Mouse (Mus musculus): ENCODE measurements around the gene Gsdma2. TPM values are rescaled to one million over a fixed set of nuclear protein-coding genes. Genes with fewer than 3 reads are reported as not detected.
"Not testable (repeated sequence)": the region's sequence is repeated elsewhere in the genome, so short reads cannot be mapped to it uniquely, and the experiment has no call there.

Gene Gsdma2
- total RNA-seq (2017), result not detected in 2 replicates

DNA sequence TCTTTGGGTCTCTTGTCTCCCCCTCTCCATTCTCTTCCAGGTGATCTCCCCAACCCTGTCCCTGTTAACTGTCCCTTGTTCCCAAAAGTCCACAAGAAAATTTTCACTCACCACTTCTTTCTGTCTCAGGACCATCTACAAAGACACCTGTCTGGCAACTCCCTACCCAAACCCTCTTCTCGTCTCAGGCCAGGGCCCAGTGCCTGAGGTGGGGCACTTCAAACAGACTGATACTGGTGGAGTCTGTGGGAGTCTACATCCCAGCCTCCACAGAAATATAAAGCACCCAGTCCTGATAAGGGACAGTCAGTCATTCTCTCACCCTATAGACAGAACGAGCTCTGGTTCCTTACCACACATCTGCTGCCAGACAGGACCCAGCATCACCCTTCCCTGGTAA is at the start of gene Gsdma2:
TSS of gene Gsdma2 (plus strand) at position 301 of the 400 bp plus-strand sequence.
- ATAC-seq (replicated peaks in 1 of 2; ENCODE audit: insufficient read depth in 1 of 2, low FRiP score in 2 of 2, low TSS enrichment in 1 of 2, low read depth in 1 of 2, poor library complexity in 2 of 2, severe bottlenecking in 2 of 2), result no peak

DNA sequence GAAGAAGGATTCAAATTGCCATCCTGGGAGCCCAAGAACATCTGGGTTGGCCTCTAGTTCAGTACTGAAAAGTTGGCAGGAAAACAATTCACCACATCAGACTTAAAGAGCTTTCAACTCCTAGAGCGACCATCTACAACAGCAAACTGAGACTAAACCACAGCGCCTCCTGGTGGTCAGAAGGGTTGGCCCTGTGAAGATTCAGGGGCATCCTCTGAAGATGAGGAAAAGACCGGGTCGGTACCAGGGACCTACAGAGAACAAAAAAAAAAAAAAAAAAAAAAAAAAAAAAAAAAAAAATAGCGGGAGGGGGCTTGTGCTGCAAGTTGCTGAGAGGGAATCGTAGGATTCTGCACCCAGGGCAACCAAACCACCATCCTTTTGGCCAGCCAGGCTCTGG is 49.2 kb upstream of the Gsdma2 start:
- ATAC-seq (replicated peaks in 1 of 2; ENCODE audit: insufficient read depth in 1 of 2, low FRiP score in 2 of 2, low TSS enrichment in 1 of 2, low read depth in 1 of 2, poor library complexity in 2 of 2, severe bottlenecking in 2 of 2), result peak; percentile 68 to 87

DNA sequence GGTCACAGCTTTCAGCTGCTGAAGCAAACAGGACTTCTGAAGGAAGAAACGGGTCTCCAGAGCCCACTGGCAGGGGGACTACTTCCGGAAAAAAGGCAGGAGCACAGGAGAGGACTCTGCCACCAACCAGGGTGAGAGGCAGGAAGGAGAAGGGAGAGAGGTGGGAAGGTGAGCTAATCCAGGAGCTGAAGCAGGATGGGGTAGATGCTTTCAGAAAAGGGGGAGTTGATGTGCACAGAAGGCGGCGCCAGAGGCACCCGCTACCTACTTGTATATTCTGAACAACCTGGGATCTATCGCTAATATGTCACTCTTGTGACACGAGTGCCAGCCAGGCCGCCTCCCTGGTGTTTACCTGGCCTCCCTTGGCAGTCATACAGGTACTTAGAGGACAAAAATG is 48.6 kb upstream of the Gsdma2 start, which contains the start of gene Lrrc3c:
TSS of gene Lrrc3c (plus strand) at position 301 of the 400 bp plus-strand sequence.
- ATAC-seq (replicated peaks in 1 of 2; ENCODE audit: insufficient read depth in 1 of 2, low FRiP score in 2 of 2, low TSS enrichment in 1 of 2, low read depth in 1 of 2, poor library complexity in 2 of 2, severe bottlenecking in 2 of 2), result no peak

DNA sequence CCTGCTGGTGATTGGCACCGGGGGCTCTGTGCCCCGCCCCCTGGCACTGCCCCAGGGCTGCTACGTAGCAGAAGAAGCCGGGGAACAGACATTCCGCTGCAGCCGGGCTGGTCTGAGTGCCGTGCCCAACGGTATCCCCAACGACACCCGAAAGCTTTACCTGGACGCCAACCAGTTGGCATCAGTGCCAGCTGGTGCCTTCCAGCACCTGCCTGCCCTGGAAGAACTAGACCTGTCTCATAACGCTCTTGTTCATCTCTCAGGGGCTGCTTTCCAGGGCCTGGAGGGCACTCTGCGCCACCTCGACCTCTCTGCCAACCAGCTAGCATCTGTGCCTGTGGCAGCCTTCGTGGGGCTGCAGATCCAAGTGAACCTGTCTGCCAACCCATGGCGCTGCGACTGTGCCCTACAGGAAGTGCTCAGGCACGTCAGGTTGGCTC is 47.7 kb upstream of the Gsdma2 start:
- no peak for ATAC-seq (replicated peaks in 1 of 2; ENCODE audit: insufficient read depth in 1 of 2, low FRiP score in 2 of 2, low TSS enrichment in 1 of 2, low read depth in 1 of 2, poor library complexity in 2 of 2, severe bottlenecking in 2 of 2)

DNA sequence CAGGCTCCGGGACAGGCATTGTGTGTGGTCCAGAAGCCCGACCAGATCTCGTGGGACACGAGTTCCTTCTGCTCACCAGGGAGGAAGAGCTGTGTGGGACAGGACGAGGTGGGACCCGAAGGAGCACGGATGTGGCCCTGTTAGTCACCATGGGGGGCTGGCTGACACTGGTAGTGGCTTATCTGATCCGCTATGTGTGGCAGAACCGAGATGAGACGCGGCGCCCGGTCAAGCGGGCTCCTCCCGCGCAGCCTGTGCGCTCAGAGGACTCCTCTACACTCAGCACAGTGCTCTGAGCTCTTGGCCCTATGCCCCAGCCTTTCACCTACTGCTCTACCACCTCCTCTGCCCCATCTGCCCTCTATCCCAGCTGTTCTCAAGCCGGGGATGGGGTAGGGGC is 47.3 kb upstream of the Gsdma2 start:
- 0 out of 4 replicates have a peak, but pooled peaks of 1 of the 2 experiments have one; percentile 8 for ATAC-seq (replicated peaks in 1 of 2; ENCODE audit: insufficient read depth in 1 of 2, low FRiP score in 2 of 2, low TSS enrichment in 1 of 2, low read depth in 1 of 2, poor library complexity in 2 of 2, severe bottlenecking in 2 of 2)

DNA sequence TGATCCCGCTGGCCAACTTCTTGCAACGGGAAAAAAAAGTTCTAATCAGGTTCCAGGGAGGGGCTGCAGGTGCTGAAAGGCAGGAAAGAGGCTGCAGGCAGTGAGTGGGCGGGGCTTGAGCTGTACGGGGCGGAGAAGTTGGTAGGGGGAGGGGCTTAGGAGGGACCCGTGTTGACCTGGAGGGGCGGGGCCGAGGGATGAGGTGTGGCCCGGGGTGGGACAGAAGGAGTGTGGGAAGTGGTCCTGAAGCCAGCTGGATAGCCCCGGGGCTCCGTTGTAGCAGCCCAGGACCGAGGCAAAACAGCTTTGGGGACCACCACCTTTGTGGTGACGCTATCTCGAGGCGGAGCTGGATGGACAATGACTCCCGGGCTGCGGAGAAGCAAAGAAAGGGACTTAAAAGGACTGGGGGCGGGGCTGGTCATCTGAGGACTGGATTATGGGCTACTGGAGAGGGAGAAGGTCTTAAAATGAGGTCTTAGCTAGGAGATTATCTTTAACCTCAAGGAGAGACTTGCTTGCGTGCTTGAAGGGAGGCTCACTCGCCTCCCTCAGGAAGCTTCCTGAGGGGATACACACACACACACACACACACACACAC is 44.4 kb upstream of the Gsdma2 start:
- ATAC-seq (replicated peaks in 1 of 2; ENCODE audit: insufficient read depth in 1 of 2, low FRiP score in 2 of 2, low TSS enrichment in 1 of 2, low read depth in 1 of 2, poor library complexity in 2 of 2, severe bottlenecking in 2 of 2), result peak in 1 of 2 experiments; percentile 42; a peak in 2 of 4 replicates

DNA sequence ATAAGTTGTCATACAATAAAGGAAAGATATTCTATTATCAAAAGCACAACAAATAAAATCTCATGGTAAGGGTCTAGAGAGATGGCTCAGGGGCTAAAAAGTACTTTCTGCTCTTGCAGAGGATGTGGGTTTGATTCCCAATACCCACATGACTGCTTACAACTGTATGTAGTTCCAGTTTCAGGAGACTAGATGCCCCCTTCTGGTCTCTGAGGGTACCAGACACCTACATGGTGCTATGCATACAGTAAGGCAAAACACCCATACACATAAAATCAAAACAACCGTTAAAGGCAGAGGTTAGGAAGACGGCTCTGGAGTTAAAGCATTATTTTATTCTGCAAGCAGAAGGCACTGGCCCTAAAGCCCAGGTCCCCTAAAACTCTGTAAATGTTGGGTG is 42.6 kb upstream of the Gsdma2 start:
- no peak for ATAC-seq (replicated peaks in 1 of 2; ENCODE audit: insufficient read depth in 1 of 2, low FRiP score in 2 of 2, low TSS enrichment in 1 of 2, low read depth in 1 of 2, poor library complexity in 2 of 2, severe bottlenecking in 2 of 2)

DNA sequence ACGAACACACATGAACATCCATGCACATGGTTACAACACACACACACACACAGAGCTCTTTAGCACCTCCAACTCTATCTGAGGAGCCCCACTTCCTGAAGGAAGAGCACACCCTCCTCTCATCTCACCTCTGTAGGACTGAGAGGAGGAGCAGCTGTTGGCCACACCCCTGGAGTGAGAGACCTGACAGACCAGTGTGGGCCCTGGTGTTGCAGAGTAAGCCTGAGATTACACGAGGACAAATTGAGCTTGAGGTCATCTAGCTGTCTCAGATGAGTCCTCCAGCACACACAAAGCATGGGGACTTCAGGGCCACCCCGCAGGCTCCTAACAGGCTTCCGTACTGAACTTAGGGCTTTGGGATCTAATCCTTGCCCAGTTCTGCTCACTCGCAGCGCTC is 41.6 kb upstream of the Gsdma2 start:
- ATAC-seq (replicated peaks in 1 of 2; ENCODE audit: insufficient read depth in 1 of 2, low FRiP score in 2 of 2, low TSS enrichment in 1 of 2, low read depth in 1 of 2, poor library complexity in 2 of 2, severe bottlenecking in 2 of 2), result not testable (repeated sequence)

DNA sequence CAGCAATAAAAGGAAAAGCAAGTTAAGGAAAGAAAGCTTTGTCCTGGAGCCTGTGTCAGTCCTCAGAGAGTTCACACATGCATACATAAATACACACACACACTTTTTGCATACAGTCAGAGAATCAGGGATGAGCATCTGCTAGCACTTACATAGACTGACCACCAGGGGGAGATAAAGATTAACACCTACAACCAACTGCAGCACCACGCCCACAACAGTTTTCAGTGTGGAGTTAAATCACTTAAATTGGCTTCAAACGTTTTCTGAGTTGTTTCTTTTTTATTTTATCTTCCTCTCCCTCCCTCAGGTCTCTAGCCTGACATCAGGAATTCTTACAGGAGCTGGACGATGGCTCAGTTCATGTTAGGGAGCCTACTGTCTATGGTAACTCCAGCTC is 39.8 kb upstream of the Gsdma2 start:
- peak; percentile 75 to 86 for ATAC-seq (replicated peaks in 1 of 2; ENCODE audit: insufficient read depth in 1 of 2, low FRiP score in 2 of 2, low TSS enrichment in 1 of 2, low read depth in 1 of 2, poor library complexity in 2 of 2, severe bottlenecking in 2 of 2)

DNA sequence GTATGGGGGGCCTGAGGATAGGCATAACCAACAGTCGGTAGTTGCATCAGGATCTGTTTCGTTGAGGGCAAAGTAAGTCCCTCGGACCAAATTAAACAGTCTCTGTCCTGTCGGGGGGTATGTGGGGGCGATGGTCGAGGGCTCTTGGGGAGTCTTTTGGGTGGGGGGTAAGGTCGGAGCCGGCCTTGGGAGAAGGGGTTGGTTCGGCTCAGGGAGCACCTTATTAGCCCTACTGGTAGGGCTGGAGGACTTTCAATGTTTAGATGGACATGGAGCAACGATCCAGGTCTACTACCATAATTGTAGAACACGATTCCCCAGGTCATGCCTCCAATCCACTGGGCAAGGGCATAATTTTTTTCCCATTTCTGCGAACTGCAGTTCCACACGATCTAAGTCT is 25.8 kb upstream of the Gsdma2 start:
- no peak for ATAC-seq (replicated peaks in 1 of 2; ENCODE audit: insufficient read depth in 1 of 2, low FRiP score in 2 of 2, low TSS enrichment in 1 of 2, low read depth in 1 of 2, poor library complexity in 2 of 2, severe bottlenecking in 2 of 2)

DNA sequence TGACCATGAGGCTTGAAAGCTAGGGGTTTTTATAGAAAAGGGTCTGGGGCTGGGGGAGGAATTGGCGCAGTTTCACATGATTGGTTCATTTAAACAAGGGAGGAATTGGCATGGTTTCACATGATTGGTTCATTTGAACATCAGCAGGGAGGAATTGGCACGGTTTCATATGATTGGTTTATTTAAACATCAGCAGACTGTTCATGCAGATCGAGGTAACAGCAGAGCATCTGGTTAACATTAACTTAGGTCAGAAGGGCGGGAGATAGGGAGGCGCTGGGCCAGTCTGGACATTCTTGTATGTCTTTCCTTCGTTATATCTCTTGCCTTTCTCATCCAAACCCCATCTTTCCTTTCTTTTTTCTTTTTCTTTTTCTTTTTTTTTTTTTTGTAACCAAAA is 22.6 kb upstream of the Gsdma2 start:
- ATAC-seq (replicated peaks in 1 of 2; ENCODE audit: insufficient read depth in 1 of 2, low FRiP score in 2 of 2, low TSS enrichment in 1 of 2, low read depth in 1 of 2, poor library complexity in 2 of 2, severe bottlenecking in 2 of 2), result not testable (repeated sequence)

DNA sequence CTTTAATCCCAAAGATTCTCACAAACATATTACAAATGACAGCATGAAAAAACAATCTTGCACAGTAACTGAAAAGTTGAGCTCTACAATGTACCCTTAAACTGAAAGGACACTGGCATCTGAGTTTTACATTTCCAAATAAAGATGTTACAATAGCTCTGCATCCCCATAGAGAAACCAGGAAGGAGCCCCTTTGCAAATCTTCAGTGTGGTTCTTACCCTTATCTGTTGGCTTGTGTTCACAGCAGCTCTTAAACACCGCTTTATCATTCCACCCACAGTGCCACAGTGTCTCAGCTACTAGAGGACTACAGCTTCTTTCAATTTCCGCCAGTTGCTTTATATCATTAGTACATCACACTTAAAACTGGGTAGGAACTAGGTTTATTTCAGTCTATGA is 22.2 kb upstream of the Gsdma2 start:
- not testable (repeated sequence) for ATAC-seq (replicated peaks in 1 of 2; ENCODE audit: insufficient read depth in 1 of 2, low FRiP score in 2 of 2, low TSS enrichment in 1 of 2, low read depth in 1 of 2, poor library complexity in 2 of 2, severe bottlenecking in 2 of 2)

DNA sequence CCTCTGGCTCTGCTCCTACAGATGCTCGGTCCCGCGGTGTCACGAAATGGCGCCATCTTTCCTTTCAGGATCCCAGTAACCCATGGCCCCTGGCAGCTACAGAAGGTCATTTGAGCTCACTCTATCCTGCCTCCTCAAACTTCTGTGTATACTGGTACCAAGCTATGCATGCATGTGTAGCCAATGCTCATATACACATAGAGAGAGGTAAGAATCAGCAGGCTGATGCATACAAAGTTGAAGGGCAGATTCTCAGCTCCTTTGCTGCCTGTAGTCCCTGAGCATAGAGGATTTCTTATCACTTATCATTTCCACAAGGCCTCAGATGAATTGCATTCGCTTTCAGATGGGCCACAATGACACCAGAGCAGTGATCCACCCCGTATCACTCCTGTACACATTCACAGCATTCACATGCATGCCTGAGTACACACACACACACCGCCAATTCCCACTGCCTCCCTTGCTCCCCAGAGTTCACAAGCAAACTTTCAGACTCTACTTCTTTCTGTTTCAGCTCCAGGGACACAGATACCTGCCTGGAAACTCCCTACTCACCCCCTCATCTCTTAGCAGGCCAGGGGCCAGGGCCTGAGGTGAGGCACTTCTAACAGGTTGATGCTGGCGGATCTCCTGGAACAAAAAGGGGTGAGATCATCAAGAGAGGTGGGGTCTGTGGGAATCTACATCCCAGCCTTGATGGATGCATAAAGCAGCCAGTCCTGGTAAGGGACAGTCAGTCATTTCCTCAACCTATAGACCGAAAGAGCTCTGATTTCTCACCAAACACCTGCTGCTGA is 20.7 kb upstream of the Gsdma2 start, which contains the start of the genes Gm12355 and Gsdma3:
TSS of gene Gm12355 (minus strand) at position 51 of the 800 bp plus-strand sequence.
TSS of gene Gsdma3 (plus strand) at position 750 of the 800 bp plus-strand sequence.
- no peak for ATAC-seq (replicated peaks in 1 of 2; ENCODE audit: insufficient read depth in 1 of 2, low FRiP score in 2 of 2, low TSS enrichment in 1 of 2, low read depth in 1 of 2, poor library complexity in 2 of 2, severe bottlenecking in 2 of 2)

DNA sequence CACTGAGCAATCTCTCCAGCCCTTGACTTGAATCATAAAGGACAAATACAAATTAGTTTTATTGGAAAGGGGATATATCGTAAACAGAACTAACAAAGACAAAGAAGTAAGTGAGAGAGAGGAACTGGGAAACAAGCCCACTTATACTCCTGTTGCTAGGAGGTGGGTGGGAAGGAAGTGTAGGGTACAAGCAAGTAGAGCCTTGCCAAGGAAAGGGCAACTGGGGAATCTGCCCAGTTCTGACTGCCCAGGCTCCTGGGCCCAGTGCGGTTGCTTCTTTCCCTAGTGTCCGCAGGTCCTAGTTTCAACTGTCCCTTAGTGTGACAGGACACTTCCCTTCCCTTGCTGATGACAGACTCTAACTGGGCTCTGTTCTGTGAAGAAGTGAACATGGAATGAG is 17.9 kb upstream of the Gsdma2 start:
- no peak for ATAC-seq (replicated peaks in 1 of 2; ENCODE audit: insufficient read depth in 1 of 2, low FRiP score in 2 of 2, low TSS enrichment in 1 of 2, low read depth in 1 of 2, poor library complexity in 2 of 2, severe bottlenecking in 2 of 2)

DNA sequence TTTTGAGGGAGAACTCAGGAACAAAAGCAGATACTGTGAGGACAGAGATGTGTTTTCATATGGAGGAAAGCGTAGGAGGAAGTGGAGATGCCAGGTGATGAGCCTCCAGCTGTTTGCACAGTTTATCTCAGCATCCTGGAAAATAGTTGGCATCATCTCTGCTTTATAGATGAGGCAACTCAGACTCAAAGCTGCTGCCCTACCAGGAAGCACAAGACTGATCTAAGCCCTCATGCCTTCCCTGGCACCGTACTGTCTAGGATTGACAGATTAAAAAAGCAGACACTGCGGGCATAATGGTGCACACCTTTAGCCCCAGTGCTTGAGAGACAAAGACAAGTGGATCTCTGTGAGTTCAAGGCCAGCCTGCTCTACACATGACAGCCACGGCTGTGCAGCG is 15.9 kb upstream of the Gsdma2 start:
- ATAC-seq (replicated peaks in 1 of 2; ENCODE audit: insufficient read depth in 1 of 2, low FRiP score in 2 of 2, low TSS enrichment in 1 of 2, low read depth in 1 of 2, poor library complexity in 2 of 2, severe bottlenecking in 2 of 2), result no peak

DNA sequence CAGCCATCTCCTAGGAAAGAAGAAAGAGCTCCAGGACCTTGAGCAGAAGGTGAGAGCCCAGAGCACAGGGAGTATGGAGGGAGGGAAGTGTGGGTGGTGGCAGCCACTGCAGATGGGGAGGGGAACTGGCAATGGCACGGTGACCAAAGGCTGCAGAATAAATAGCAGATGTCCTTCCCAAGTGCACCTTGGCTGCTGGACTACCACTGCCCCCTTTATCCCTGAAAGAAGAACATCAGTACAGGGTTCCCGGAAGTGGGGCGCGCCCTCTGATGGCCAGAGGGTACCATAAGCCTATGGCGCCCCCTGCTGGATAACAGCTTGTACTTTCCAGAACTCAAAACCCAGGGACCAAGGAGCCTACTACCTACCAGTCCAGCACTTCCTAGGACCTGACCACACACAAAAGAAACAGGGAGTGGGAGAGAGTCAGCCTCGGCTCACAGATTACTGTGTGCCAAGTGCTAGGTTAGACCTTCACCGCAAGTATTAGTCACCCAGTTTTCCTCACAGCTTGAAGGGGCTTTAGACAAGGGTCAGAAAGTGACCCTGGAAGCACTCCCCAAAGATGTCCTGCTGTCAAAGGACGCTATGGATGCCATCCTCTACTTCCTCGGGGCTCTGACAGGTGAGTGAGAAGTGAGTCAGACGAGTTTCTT is 11.1 kb upstream of the Gsdma2 start:
- peak; percentile 85 to 88 for ATAC-seq (replicated peaks in 1 of 2; ENCODE audit: insufficient read depth in 1 of 2, low FRiP score in 2 of 2, low TSS enrichment in 1 of 2, low read depth in 1 of 2, poor library complexity in 2 of 2, severe bottlenecking in 2 of 2)

DNA sequence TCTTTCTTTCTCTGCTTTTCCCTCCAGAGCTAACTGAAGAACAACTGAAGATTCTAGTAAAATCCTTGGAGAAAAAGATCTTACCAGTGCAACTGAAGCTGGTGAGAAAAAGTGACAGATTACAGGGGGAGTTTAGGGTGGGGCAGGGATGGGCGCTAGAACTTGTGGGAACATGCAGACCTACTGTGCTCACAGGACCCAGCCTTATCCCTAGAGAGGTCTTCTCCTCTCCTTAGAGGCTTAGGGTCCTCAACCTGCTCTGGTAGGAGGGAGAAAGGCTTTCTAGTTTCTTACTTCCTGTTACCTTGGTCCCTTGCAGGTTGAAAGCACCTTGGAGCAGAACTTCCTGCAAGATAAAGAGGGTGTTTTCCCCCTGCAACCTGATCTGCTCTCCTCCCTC is 9.1 kb upstream of the Gsdma2 start:
- no peak for ATAC-seq (replicated peaks in 1 of 2; ENCODE audit: insufficient read depth in 1 of 2, low FRiP score in 2 of 2, low TSS enrichment in 1 of 2, low read depth in 1 of 2, poor library complexity in 2 of 2, severe bottlenecking in 2 of 2)

DNA sequence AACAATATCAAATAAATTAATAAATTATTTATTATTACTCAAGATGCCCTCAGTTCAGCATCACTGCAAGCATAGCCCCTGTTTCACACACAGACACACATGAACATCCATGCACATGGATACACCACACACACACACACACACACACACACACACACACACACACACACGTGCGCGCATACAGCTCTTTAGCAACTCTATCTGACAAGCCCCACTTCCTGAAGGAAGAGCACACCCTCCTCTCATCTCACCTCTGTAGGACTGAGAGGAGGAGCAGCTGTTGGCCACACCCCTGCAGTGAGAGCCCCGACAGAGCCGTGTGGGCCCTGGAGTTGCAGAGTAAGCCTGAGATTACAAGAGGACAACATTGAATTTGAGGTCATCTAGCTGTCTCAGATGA is 6.5 kb upstream of the Gsdma2 start:
- ATAC-seq (replicated peaks in 1 of 2; ENCODE audit: insufficient read depth in 1 of 2, low FRiP score in 2 of 2, low TSS enrichment in 1 of 2, low read depth in 1 of 2, poor library complexity in 2 of 2, severe bottlenecking in 2 of 2), result no peak
